Mouse (Mus musculus): Measurements from ENCODE around the gene Ifna9.

- TF ChIP-seq CTCF (conservative IDR thresholded peaks at IDR 0.05; ENCODE audit: insufficient read depth, insufficient read length, low read depth, low read length) (no peak), POLR2A (IDR thresholded peaks at IDR 0.05; ENCODE audit: low read depth, low read length) (no peak)
These were observed 11.1 kb upstream of the Ifna9 start, which contains the start of gene Ifna12 for GRCm38 (mm10) chr4:88603276-88603675.
